Mouse (Mus musculus) midbrain, embryonic 11.5 days (tissue): ENCODE data around the gene Adgre5. TPM values are rescaled to one million over a fixed set of nuclear protein-coding genes. Genes with fewer than 3 reads are reported as not detected.

Experiments
- ATAC-seq: fragments of 200-750 bp; cut with Nextera tagmentation; 2 replicates; pipeline ENCODE4 v1.8.0; 2017; ENCODE audit warnings: moderate TSS enrichment, moderate library complexity; ENCODE audit not compliant: low FRiP score
- DNase-seq: peaks from one replicate; pipeline ENCODE4 v3.0.0; 2015; ENCODE audit warnings: low spot score; ENCODE audit errors: missing footprints
- H3K27ac ChIP-seq: fragments of 300-500 bp; sonication (generic); 2 replicates; pipeline ENCODE4 v1.5.1; 2014; ENCODE audit warnings: low read depth, low read length
- H3K27me3 ChIP-seq: fragments of 300-500 bp; sonication (generic); 2 replicates; pipeline ENCODE4 v1.6.1; 2014; ENCODE audit warnings: mild to moderate bottlenecking, low read length, moderate library complexity, mixed read lengths; ENCODE audit not compliant: control insufficient read depth, insufficient read depth
- H3K36me3 ChIP-seq: fragments of 300-500 bp; sonication (generic); 2 replicates; pipeline ENCODE4 v1.6.1; 2014; ENCODE audit warnings: mild to moderate bottlenecking, low read length, moderate library complexity, mixed read lengths; ENCODE audit not compliant: control insufficient read depth, insufficient read depth
- H3K4me1 ChIP-seq: fragments of 300-500 bp; sonication (generic); 2 replicates; pipeline ENCODE4 v1.6.1; 2014; ENCODE audit warnings: low read length; ENCODE audit not compliant: control insufficient read depth, insufficient read depth
- H3K4me2 ChIP-seq: fragments of 300-500 bp; sonication (generic); 2 replicates; pipeline ENCODE4 v1.6.1; 2014; ENCODE audit warnings: mild to moderate bottlenecking, moderate library complexity
- H3K4me3 ChIP-seq: fragments of 300-500 bp; sonication (generic); 2 replicates; pipeline ENCODE4 v1.5.1; 2014; ENCODE audit warnings: low read depth, low read length
- H3K9ac ChIP-seq: fragments of 300-500 bp; sonication (generic); 2 replicates; pipeline ENCODE4 v1.6.1; 2014; ENCODE audit warnings: low read length
- H3K9me3 ChIP-seq: fragments of 300-500 bp; sonication (generic); 2 replicates; pipeline ENCODE4 v1.6.1; 2016; ENCODE audit warnings: low read length; ENCODE audit not compliant: control insufficient read depth
- WGBS: fragments of 180-500 bp; shearing (Covaris S2); extraction: QIAGEN DNeasy Blood & Tissue Kit; methylation state at CpG from one replicate; pipeline ENCODE4 v1.1.7; 2014; 5-methylcytosine and 5-hydroxymethylcytosine counted together
- polyA plus RNA-seq: library from polyadenylated mRNA; unstranded; fragments of >200 nt; fragmentation: Nextera tagmentation; extraction: Ambion mirVana; gene quantifications from 2 replicates; pipeline ENCODE4 v1.2.1, GENCODE M21; 2014

Gene Adgre5
- polyA plus RNA-seq, 1 experiment from 2014 or later: 10.9 TPM

GRCm38 (mm10) chr8:83742968-83743367 lies 1.8 kb upstream of the Adgre5 start:
- H3K27ac ChIP-seq: no peak overlapping the region
- no peaks in the 10 kb centered on the region for H3K36me3 ChIP-seq
- H3K9ac ChIP-seq: no peak overlapping the region
- no peak overlapping the region for H3K4me2 ChIP-seq
- H3K4me1 ChIP-seq: peaks cover 4% of the 10 kb centered on the region; the same call in 1 of the 2 replicates
- ATAC-seq (no peak), DNase-seq (no peak)
- 92% methylated on average over 6 of the region's 6 CpGs for WGBS
- peaks cover 28% of the 10 kb centered on the region for H3K27me3 ChIP-seq
- H3K9me3 ChIP-seq: no peaks in the 10 kb centered on the region
- H3K4me3 ChIP-seq: no peak overlapping the region

- Histone ChIP-seq H3K36me3 (no peaks in the 10 kb centered on the region), H3K9me3 (no peaks in the 10 kb centered on the region), H3K4me2 (peak overlapping the region; percentile 67; the same call in 1 of the 2 replicates), H3K4me1 (peaks cover 4% of the 10 kb centered on the region; the same call in 1 of the 2 replicates), H3K27ac (no peak overlapping the region), H3K4me3 (no peak overlapping the region), H3K9ac (no peak overlapping the region), H3K27me3 (peaks cover 28% of the 10 kb centered on the region)
- 73% methylated on average over 19 of the region's 19 CpGs for WGBS
- DNase-seq: no peak
- ATAC-seq: no peak
These were observed 926 bp upstream of the Adgre5 start for GRCm38 (mm10) chr8:83741849-83742655.

GRCm38 (mm10) chr8:83740586-83740975 lies 545 bp downstream of the Adgre5 start:
- DNase-seq: no peak
- peak overlapping the region; percentile 44 for H3K4me3 ChIP-seq
- H3K4me1 ChIP-seq: peaks cover 4% of the 10 kb centered on the region; the same call in 1 of the 2 replicates
- H3K27me3 ChIP-seq: peaks cover 28% of the 10 kb centered on the region
- H3K4me2 ChIP-seq: peak overlapping the region; percentile 67
- H3K27ac ChIP-seq: no peak overlapping the region
- H3K36me3 ChIP-seq: no peaks in the 10 kb centered on the region
- ATAC-seq: no peak; the same call in 1 of the 2 replicates
- 29% methylated on average over 3 of the region's 3 CpGs for WGBS
- H3K9me3 ChIP-seq: no peaks in the 10 kb centered on the region
- peak overlapping the region; percentile 68 for H3K9ac ChIP-seq

DNA sequence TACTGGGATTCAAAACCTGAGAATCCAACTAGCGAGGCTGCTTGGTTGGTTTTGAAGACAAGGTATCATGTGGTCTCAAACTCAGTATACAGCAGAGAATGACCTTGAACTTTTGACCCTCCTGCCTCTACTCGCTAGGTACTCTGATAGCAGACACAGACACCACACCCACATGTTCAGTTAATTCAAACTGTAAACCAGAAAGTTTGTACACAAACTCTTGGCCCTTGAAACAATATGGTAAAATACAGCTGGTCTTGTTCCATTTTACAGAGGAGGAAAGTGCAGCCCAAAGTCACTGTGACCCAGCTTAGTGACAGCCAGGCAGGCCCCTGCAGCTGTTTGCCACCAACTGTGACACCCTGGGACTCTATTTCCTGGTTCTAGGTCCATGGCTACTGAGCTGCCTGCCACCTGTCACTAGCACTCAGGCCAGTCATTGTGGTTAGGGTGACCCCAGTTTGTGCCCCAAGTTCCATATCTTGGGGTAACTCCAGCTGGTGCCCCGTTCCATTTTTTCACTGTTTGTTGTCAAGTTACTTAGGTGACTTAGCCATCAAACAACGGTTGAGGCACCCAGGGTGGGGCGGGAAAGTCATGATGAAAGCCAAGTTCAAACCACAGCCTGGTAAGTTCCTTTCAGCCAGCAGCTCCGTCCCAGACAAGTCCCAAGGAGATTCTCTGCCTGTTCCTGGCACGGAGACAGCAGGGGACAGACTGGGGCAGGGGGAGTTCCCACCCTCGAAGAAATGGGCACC lies 1.2 kb downstream of the Adgre5 start:
- Histone ChIP-seq H3K9ac (no peak overlapping the region), H3K4me2 (no peak overlapping the region), H3K4me1 (peaks cover 4% of the 10 kb centered on the region; the same call in 1 of the 2 replicates), H3K27ac (no peak overlapping the region), H3K36me3 (no peaks in the 10 kb centered on the region), H3K27me3 (peaks cover 28% of the 10 kb centered on the region), H3K9me3 (no peaks in the 10 kb centered on the region), H3K4me3 (no peak overlapping the region)
- WGBS: 47% methylated on average over 8 of the region's 8 CpGs
- DNase-seq (no peak), ATAC-seq (no peak)

DNA sequence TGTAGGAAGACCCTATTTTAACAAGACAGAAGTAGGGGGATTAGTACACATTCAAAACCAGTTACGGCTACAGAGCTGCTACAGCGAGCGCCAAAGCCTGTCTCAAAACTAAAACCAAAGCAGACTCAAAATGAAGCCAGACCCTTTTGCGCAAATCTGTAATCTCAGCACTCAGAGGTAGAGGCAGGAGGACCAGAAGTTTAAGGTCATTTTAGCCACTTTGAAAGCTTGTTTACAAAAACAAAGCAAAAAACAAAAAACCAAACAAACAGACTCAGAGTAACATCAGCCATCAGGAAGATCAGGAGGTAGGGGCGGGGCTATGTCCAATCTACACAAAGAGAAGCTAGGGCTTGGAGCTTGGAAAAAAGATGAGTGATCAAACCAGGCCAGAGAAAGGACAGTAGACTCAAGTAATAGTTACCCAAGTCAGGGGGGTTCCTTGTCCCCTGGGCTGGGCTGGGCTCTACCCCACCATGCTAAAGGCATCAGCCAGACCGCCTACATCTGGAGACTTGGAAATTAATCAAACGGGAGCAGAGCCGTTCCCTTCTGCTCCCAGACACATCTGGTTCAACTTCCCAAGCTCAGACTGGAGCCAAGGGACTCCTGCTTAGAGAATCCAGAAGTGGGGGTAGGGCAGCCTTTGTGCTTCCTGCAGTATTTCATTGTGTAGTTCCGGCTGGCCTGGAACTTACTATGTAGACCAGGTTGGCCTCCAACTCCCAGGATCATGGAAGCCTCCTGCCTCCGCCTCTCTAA lies 2.0 kb downstream of the Adgre5 start:
- Histone ChIP-seq H3K4me1 (peaks cover 4% of the 10 kb centered on the region; the same call in 1 of the 2 replicates), H3K27me3 (peaks cover 28% of the 10 kb centered on the region), H3K9ac (no peak overlapping the region), H3K9me3 (no peaks in the 10 kb centered on the region), H3K36me3 (no peaks in the 10 kb centered on the region), H3K4me2 (no peak overlapping the region), H3K4me3 (no peak overlapping the region), H3K27ac (no peak overlapping the region)
- 74% methylated on average over 10 of the region's 10 CpGs for WGBS
- no peak for ATAC-seq
- DNase-seq: no peak

DNA sequence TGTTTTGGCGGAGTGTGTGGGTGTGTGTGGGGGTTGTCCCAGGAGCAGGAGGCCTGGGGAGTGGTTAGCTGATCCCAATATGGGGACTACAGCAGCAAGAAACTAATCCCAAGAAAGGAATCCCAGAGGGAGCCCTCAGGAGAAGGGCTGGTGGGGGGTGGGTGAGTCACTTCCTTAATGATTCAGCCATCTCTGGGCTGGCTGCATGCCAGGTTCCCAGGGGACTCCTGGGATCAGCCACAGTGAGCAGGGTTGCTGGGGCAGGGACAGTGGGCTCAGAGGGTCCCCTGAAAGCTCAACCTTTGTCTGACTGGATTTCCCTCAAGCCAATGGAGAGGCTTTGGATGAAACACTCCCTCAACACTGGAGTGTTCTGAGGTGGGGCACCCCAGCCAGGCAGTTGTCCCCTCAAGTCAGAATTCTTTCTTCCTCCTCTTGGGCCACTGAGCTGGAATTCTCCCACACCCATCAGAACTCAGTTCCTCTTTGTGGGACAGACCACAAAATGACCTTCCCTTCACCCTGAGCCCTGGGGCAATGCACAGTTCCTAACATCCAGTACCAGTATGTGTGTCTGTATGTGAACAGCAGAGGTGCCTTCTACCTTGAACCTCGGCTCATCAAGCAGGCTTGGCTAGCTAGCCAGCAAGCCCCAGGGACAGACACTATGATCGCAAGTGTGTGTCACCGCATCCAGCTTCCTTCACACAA lies 3.1 kb downstream of the Adgre5 start:
- H3K27me3 ChIP-seq: peaks cover 28% of the 10 kb centered on the region

DNA sequence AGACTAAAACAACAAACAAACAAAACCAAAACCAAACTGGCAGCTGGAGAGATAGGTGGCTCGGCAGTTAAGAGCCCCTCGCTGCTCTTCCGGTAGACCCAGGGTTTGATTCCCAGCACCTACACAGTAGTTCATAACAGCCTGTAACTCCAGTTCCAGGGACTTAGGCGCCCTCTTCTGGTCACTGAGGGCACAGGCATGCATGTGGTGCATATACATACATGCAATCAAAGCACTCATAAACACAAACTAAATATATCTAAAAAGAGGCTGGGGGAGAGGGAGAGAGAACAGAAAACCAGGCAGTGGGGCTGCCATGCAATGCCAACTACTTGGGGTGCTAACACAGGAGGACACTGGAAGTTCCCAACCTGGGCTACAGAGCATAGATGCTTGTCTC lies 3.8 kb downstream of the Adgre5 start:
- ATAC-seq: no peak
- H3K27me3 ChIP-seq: peaks cover 25% of the 10 kb centered on the region
- WGBS: 85% methylated on average over 4 of the region's 4 CpGs

More for the DNA sequence above, 3.1 kb downstream of the Adgre5 start:
- no peak for ATAC-seq
- DNase-seq: no peak
- 75% methylated on average over 4 of the region's 4 CpGs for WGBS
- peaks cover 4% of the 10 kb centered on the region; the same call in 1 of the 2 replicates for H3K4me1 ChIP-seq
- H3K36me3 ChIP-seq: no peaks in the 10 kb centered on the region
- H3K9me3 ChIP-seq: no peaks in the 10 kb centered on the region
- H3K9ac ChIP-seq: no peak overlapping the region
- H3K4me2 ChIP-seq: no peak overlapping the region
- H3K4me3 ChIP-seq: no peak overlapping the region
- H3K27ac ChIP-seq: no peak overlapping the region

GRCm38 (mm10) chr8:83736681-83737080 lies 4.4 kb downstream of the Adgre5 start:
- ATAC-seq: no peak
- no peak overlapping the region for H3K9ac ChIP-seq
- no peak overlapping the region for H3K4me3 ChIP-seq
- H3K4me2 ChIP-seq: no peak overlapping the region
- peaks cover 20% of the 10 kb centered on the region for H3K27me3 ChIP-seq
- no peaks in the 10 kb centered on the region for H3K9me3 ChIP-seq
- H3K36me3 ChIP-seq: no peaks in the 10 kb centered on the region
- DNase-seq: no peak
- no peak overlapping the region for H3K27ac ChIP-seq
- H3K4me1 ChIP-seq: peaks cover 4% of the 10 kb centered on the region; the same call in 1 of the 2 replicates
- 93% methylated on average over 4 of the region's 4 CpGs for WGBS

More for the DNA sequence above, 3.8 kb downstream of the Adgre5 start:
- no peak overlapping the region for H3K4me2 ChIP-seq
- H3K9ac ChIP-seq: no peak overlapping the region
- H3K4me3 ChIP-seq: no peak overlapping the region
- peaks cover 4% of the 10 kb centered on the region; the same call in 1 of the 2 replicates for H3K4me1 ChIP-seq
- H3K9me3 ChIP-seq: no peaks in the 10 kb centered on the region
- no peak overlapping the region for H3K27ac ChIP-seq
- no peaks in the 10 kb centered on the region for H3K36me3 ChIP-seq
- no peak for DNase-seq
